Mouse (Mus musculus) CH12.LX (cell line): ENCODE data around the gene Atp1b3.

ENCODE experiments used
- CTCF ChIP-seq, 2 experiments: IDR thresholded peaks in 1 of 2; conservative IDR thresholded peaks in 1 of 2; 2 replicates each; pipeline ENCODE4 v1.5.1; 2011 to 2012; ENCODE audit warnings: low read depth in 2 of 2, low read length in 2 of 2, improper control_type of control experiment in 1 of 2, inconsistent platforms in 1 of 2, mild to moderate bottlenecking in 1 of 2, moderate library complexity in 1 of 2
- ELF1 ChIP-seq: IDR thresholded peaks from 2 replicates; pipeline ENCODE4 v1.6.1; 2014; ENCODE audit warnings: low read depth, mild to moderate bottlenecking, inconsistent platforms, low read length, improper control_type of control experiment
- EP300 ChIP-seq: IDR thresholded peaks from 2 replicates; pipeline ENCODE4 v1.6.1; 2011; ENCODE audit warnings: low read length, improper control_type of control experiment
- HCFC1 ChIP-seq: IDR thresholded peaks from 2 replicates; pipeline ENCODE4 v1.6.1; 2012; ENCODE audit warnings: low read depth, mild to moderate bottlenecking, inconsistent platforms, low read length, improper control_type of control experiment
- MAX ChIP-seq: IDR thresholded peaks from 2 replicates; pipeline ENCODE4 v1.6.1; 2011; ENCODE audit warnings: low read length, improper control_type of control experiment
- MEF2A ChIP-seq: IDR thresholded peaks from 2 replicates; pipeline ENCODE4 v1.6.1; 2014; ENCODE audit warnings: low read depth, mild to moderate bottlenecking, inconsistent platforms, low read length, improper control_type of control experiment, borderline replicate concordance
- POLR2A ChIP-seq: IDR thresholded peaks from 2 replicates; pipeline ENCODE4 v1.6.1; 2011; ENCODE audit warnings: low read depth, mild to moderate bottlenecking, improper control_type of control experiment, low read length
- RCOR1 ChIP-seq: conservative IDR thresholded peaks from 2 replicates; pipeline ENCODE4 v1.6.1; 2012; ENCODE audit warnings: low read depth, mild to moderate bottlenecking, inconsistent platforms, low read length, improper control_type of control experiment
- TBP ChIP-seq: conservative IDR thresholded peaks from 2 replicates; pipeline ENCODE4 v1.6.1; 2011; ENCODE audit warnings: low read depth, low read length, improper control_type of control experiment
- UBTF ChIP-seq: IDR thresholded peaks from 2 replicates; pipeline ENCODE4 v1.6.1; 2012; ENCODE audit warnings: low read depth, mild to moderate bottlenecking, inconsistent platforms, low read length, improper control_type of control experiment, moderate library complexity
- USF1 ChIP-seq: IDR thresholded peaks from 2 replicates; pipeline ENCODE4 v1.6.1; 2014; ENCODE audit warnings: low read depth, mild to moderate bottlenecking, inconsistent platforms, low read length, improper control_type of control experiment
- ZNF384 ChIP-seq: IDR thresholded peaks from 2 replicates; pipeline ENCODE4 v1.6.1; 2012; ENCODE audit warnings: low read depth, low read length, improper control_type of control experiment, inconsistent platforms

GRCm38 (mm10) chr9:96324502-96324901, 39.7 kb downstream of the Atp1b3 start:
- TF ChIP-seq ZNF384: no peak
- no peak for TF ChIP-seq MAX
- TF ChIP-seq CTCF (conservative IDR thresholded peaks at IDR 0.05 in 1 of 2, IDR thresholded peaks at IDR 0.05 in 1 of 2; ENCODE audit: low read depth in 2 of 2, low read length in 2 of 2): no peak
- no peak for TF ChIP-seq UBTF
- TF ChIP-seq POLR2A: no peak
- no peak for TF ChIP-seq USF1
- TF ChIP-seq EP300: no peak
- TF ChIP-seq ELF1: no peak
- no peak for TF ChIP-seq MEF2A
- no peak for TF ChIP-seq HCFC1
- TF ChIP-seq TBP: no peak
- TF ChIP-seq RCOR1: no peak
